Mouse (Mus musculus) embryo, embryonic 10 days (tissue): ENCODE measurements around the gene Cd200.
A peak's percentile ranks its signal among the peaks of the same experiment; 100 is the strongest.
"Not testable (repeated sequence)": the region's sequence is repeated elsewhere in the genome, so short reads cannot be mapped to it uniquely, and the experiment has no call there.

ENCODE experiments used
- DNase-seq: peaks from one replicate; pipeline ENCODE4 v3.0.0-alpha.2; 2015; ENCODE audit warnings: low spot score

Cd200 gene

DNA sequence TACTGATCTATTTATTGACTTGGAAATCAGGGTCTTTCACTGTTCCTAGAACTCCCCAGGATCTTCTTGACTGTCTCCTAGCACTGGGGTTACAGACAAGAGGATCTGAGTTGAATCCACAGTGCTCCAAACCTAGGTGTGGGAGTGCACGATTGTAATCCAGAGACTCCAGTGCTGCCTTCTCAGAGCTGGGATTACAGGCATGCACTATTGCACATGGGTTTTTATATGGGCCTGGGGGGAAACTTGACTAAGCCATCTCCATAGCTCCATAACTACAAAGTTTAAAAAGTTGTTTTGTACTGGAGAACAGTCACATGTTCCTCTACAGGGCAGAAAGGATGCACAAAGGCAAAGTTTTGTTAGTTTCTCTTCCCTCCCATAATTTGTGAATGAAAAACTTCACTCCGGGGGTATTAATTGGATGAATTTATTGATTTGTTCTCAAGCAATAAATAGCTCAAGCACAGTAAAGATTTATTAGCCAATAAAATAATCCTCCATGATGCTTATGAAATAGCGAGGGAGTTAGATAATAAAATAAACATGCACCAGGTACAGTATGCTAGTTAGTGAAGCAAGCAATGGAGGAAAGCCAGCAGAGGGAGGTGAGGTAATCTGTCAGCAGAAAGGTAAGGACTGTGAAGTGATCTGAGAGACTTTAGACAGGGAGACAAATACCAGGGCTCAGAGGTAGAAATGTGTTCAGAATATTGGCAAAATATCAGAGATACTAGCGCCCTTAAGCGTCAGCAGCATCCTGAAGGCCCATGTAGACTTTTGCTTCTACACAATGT lies 30.5 kb downstream of the Cd200 start:
- no peak for DNase-seq

DNA sequence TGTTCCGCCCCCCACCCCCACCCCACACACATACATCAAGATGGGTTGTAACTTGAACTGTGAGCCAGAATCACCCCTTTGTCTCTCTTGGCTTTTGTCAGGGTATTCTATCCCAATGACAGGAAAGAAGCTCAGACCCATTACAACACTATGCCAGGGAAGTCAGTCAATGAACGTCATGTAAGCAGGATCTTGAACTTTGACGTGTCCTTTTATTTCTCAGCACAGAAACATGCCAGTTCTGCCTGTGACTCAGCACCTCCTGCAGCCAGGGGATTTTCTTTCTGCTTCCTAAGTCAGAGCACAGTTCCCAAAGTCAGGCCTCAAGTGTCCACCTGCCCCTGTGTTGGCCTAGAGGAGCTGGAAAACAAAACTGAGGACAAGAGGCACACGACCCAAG lies 31.5 kb downstream of the Cd200 start:
- DNase-seq, result no peak

DNA sequence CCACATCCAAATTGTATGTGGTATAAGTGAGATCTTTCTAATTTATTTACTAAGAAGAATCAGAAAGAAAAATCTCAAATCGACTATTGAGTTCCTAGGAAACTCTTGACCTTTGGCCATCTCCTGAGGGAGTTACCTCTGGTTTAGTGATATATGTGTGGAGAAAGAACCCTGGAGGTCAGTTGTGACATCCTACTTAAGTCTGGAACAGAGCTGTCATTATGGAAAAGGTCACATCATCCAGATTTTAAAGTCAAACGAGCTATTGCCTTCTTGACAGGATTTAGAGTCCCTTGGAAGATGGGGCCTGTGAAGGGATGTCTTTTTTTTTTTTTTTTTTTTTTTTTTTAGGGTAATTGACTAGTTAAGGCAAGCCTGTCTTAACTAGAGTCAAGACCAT lies 32.0 kb downstream of the Cd200 start:
- no peak for DNase-seq

DNA sequence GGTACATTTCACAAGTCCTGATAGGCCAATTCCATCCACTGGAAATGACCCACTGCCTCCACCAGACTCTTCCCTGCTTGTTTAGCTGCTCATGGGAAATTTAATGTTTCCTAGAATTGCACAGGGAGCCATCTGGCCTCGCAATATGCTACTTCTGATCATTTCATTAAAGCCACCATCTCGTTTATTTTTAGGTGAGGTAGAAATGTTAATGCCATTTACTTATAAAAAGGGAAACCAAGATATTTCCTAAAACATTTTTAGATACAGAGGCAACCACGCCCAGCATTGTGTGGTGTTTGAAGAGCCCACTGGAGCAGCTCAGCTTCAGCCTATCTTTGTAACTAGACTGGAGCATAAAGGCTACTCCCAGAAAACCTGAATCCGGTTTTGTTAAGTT lies 32.6 kb downstream of the Cd200 start:
- no peak for DNase-seq

DNA sequence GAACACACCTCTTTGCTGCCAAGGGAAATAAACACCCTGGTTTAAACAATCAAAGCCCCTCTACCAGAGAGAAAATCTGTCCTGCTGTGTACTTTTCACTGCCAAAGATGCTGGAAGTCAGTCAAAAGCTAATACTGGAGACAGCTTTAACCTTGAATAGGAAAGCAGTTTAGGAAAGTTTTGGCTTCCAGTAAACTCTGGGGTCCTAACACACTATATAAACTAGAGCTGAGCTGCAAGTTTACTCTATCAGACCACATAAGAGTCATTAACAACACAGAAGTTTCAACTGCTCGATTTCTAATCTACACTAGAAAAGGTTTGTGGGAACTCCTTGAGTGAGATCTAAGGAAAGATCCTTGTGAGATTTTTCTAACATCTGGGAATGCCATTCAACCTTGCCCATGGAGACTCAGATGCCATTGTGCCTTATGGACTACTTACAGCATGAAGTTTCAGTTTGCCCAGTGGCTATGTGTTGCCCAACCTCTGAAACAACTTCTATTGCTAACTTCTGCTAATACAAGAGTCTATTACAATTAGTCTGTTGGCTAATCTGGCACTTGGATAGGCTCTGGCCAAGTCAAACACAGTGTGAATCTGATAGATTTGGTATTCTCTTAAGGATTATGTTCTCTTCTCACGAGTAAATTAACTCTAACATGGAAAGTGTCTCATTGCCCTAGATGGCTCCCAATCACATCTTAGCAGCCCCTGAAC lies 33.2 kb downstream of the Cd200 start:
- no peak for DNase-seq

DNA sequence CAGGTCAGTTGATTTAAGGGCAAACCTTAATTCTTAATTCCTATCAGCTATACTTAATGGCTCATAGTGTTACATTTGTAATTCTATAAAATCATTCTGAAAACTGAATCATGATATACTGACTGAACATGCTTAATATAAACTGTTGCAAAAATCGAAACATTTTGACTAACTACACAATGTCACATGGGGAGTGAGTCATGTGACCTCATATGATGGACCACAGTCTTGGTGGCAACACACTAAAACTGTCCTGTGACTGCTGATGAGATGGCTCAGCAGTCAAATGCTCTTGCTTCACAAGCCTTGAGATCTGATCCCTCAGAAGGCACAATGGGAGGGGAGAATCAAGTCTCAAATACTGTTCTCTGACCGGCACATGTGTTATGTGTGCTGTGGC lies 34.8 kb downstream of the Cd200 start:
- DNase-seq, result no peak

DNA sequence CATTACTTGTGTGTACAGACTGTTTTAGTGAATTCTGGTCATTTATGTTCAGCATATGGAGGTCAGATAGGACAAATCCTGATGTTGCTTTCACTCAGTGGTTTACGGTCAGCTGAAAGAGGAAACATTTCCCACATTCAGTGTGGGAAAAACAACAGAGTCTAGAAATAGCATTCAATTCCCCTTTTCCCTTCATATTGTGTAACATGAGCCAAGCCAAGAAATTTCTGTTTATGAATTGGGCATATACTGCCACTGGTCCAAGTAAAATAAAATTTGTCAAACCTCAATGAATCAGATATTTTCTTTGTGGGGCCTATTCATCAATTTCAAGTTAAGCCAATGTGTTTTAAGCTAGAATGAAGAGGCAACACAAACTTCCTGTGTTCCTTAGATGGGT lies 37.8 kb downstream of the Cd200 start:
- no peak for DNase-seq

DNA sequence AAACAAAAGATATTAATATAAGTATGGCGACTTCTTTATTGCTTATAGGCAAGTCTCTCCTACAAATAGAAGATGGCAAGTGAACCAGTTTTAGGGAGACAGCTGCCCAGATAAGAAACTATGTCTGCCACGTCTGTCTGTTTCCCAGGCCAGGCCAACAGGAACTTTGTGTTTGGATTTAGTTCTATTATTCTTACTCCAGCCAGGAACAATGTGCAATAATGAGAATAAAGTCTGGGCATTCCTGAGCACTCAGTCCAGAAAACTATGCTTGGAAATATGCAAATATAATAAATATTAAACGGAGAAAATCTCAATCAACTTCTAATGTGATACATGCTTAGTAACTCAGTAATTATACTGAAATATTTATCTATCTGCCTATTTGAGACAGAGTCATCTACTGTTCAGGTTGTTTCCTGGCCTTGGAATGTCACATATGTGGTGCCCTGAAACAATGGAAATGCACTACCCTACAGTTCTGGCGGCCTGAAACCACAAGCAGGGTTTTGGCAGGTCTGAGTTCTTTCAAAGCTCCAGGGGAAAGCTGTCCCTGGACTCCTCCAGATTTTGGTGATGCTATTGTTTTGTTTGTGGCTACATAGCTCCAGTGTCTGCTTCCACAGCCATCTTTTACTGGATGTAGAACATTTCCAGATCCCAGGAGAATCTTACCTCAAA lies 39.4 kb downstream of the Cd200 start:
- no peak for DNase-seq

DNA sequence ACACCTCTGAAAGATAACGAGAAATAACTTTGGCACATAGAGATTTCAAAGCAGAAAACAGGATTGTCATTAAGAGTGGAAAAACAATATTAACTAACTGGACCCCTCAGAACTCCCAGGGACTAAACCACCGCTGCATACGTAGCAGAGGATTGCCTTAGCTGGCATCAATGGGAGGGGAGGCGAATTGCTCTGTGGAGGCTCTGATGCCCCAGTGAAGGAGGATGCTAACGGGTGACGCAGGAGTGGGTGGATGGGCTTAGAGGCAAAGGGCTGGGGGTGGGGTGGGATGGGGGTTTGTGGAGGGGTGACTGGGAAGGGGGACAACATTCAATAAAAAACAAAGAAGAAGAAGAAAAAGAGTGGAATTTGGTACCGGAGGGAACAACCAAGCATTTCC lies 42.7 kb downstream of the Cd200 start:
- DNase-seq, result no peak

DNA sequence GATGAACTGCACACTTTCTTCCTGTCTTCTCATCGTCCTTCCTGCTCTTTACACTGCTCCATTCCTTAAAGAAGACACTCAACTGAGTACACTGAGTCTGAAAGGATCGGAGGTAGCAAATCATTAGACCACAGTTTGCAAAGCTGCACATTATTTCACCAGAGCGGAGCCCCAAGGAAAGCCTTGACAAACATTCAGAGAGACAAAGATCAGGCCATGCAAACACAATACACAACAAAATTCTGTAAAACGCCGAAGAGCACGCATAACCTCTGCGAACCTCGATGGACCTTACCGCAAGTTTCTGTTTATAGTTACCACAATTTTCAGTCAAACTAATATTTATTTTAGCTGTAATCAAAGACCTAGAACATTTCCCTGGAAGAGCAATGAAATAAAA lies 43.5 kb downstream of the Cd200 start:
- DNase-seq, result no peak

DNA sequence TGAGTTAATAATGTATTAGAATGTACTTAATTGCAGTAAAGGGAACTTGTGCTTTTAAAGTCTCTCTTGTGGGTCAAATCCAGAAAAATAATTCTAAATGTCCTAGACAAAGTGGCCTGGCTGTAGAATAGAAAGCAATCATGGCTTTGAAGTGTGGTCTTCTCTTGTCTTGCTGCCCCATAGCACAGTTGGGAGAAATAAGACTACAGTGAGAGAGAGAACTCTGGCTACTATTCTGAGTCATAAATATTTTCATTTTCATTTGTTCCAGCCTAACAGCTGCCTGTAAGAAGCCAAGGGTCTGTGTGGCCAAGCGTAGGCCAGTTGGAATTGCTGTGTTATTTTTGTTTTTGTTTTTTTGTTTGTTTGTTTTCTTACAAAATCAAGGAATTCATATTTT lies 44.2 kb downstream of the Cd200 start:
- no peak for DNase-seq

DNA sequence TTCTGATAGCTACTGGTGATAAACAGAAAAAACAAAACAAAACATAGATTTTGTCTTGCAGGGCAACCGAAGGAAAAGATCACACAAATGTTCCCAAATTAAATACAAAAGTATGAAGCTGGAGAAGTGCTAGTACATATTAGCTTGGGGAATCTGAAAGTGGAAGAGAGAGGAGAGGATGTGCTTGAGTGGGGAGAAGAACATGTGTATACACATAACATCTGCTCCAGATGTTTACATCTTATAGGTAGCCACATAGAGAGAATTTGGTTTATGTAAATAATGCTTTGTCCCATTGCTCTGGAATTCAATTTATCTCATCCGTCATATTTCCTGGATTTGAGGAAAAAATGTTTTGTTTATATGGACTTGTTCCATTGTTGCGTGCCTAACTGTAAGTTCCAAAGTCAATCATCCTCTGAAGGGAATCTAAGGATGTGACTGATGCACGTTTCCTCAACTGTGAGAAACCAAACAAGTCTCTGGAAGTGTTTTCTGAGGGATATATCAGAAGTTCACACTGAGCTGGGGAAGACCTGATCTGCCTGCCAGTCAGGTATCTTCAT lies 45.3 kb downstream of the Cd200 start:
- DNase-seq, result no peak

DNA sequence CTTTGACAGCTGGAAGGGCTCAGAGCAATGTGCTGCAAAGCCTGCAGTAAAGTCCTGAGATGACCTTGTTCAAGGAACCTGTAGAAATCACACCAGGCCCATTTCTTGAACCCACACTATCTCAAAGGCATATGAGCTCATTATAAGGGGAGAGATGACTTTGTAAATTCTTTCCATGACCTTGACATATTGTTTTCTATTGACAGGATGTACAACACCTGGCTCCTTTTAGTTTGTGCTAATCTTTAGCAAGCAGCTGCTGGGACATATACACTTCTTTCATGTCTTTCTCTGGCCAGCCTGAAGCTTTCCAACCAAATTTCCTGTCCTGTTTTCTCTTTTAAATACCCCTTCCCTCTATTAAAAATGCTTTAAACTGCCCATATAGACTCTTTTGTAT lies 47.4 kb downstream of the Cd200 start:
- DNase-seq, result no peak

DNA sequence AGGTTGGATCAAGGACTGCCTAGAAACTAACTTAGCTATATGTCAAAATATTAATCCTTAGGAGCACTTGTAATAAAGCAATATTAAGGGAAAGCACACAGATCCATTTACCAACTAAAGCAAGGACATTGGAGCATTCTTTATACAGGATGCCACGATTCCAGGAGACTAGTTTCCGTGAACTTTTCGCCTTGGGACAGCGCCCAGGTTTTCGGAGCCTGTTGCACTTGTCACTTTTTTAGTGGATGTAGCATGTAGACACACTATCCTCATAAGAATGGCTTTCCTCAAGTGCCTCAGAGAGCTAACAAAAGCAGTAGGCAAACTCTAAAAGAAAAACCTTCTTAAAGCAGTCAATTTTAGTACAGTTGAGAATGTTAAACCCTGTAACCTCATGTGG lies 50.4 kb downstream of the Cd200 start:
- DNase-seq, result not testable (repeated sequence)

DNA sequence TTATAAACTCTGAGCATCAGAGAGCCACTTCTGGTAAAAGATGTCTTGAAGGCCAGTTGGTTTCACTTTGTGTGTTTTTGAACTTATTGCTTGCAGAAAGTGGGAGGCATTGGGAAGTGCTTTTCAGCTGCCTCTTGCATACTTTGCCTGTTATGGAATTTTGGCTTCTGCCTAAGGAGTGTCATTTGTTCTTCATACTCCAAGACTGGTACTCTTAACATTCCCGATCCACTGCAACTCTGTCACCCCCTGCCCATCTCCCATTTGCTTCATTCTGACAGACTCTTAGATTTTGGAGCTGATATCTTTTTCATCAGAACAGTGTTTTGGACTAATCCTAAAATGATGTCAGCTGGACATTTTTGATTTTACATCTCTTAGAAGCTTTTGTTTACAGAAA lies 51.7 kb downstream of the Cd200 start:
- DNase-seq, result no peak

DNA sequence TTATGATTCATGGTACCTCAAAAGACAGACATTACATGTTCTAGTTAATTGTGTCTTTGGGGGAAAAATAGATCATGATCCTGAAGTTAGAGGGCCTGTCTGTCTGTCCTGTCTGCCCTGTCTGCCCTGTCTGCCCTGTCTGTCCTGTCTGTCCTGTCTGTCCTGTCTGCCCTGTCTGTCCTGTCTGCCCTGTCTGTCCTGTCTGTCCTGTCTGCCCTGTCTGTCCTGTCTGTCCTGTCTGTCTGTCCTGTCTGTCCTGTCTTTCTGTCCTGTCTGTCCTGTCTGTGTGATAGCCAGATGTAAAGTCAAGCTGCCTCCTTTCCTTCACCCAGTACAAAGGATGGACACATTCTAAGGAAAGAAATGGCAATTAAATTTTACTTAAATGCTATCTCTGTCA lies 56.0 kb downstream of the Cd200 start:
- peak; percentile 26 for DNase-seq

DNA sequence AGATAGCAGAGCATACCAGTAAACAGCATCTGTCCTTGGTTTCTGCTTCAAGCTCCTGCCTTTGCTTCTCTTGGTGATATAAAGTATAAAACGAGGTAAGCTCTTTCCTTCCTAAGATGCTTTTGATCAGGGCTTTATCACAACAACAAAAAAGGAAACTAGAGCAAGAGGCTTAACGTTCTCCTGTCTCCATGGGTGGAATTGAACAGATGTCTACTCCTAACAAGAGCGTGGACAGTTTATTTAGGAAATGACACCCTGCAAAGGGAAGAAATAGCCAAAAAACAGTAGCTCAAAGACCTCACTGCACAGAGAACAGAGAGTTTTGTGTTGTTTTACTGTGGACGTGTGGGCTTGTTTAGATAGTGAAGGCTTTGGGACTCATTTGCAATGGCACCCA lies 58.1 kb downstream of the Cd200 start:
- no peak for DNase-seq

DNA sequence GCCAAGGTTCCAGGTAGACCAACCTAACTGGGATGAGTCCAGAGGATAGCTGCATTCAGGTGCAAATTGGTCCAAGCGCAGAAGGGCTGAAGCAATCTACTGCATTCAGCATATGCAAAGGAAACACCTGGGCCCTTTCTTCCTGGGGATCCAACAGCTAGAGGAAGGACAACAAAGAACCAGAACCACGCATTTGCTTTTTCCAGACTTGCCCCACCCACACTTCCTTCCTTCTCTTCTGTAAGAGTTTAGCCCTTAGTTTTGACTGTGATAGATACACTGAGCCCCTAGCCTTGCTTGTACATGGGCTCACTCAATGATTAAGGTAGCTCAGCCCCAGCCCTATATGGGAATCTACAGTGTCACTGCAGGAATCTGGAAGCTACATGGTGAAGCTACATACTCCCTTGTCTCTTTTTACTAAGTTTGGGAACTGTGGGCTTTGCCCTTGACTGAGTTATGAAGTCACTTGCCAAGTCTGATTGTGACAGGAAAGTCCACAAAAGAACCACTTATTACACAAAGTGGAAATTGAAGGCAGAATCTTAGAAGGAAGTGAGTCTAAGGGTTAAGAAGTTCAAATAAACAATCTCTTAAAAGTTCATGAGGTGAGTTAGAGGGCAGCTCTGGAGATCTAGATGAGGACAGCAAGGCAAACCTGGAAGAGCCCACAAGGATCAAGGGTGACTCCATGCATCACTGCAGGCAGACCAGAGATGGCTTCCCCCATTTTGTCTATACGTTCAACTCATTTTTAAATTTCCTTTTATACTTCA lies 59.1 kb downstream of the Cd200 start:
- DNase-seq, result no peak

DNA sequence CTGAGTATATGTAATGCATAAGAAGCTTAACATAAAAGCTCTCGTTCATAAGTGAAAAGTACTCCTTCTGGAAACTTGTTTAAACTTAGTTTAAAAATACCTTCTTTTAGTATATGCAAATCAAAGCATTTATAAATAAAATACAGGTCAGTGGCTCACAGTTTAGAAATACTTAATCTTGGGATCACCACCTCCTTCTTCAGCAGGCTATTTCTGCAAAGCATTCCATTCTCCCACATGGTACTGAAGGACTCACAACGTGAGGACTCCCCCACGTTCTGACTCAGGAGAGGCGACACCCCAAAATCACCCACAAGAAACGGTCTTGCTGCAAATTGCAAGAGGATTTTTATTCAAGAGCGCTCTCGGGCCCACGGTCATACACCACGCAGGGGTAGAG lies 60.6 kb downstream of the Cd200 start:
- DNase-seq, result not testable (repeated sequence)

DNA sequence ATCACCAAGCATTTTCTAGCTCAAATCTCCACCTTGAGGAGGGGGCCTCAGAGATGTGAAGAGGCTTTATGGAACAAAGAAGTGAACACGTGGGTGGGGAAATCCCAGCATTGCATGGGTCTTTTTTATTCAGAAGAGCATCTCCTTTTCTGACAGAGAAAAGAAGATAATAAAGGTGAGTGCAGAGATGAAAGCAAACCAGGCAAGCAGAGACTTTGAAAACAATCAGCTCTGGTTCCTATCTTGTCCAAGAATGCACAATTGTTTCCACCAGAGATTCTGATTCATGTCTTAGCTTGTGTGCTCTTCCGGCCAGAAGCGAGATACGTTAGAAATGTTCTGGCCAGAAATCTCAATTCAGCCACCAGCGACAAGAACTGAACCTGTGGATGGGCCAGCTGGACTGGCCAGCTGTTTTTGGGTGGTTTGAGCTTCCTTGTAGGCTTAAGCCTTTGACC lies 61.9 kb downstream of the Cd200 start:
- DNase-seq, result no peak

DNA sequence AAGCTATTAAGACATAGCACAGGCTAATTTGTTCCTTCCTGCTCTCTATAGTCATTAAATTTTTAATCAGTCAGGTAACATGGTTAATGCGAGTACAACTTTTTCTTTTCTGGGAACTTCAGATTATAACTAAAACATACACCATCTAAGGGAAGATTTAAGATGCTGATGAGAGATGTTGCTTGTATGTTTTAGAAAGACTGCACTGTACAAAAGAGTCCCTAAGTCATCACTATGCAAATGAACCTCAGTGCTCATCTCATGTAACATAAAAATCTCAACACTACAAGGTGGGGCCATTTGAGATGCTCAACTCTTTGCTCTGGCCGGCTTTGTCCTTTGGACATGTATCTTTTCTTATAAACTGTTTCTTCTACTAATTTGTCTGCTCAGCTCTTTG lies 62.5 kb downstream of the Cd200 start:
- no peak for DNase-seq

DNA sequence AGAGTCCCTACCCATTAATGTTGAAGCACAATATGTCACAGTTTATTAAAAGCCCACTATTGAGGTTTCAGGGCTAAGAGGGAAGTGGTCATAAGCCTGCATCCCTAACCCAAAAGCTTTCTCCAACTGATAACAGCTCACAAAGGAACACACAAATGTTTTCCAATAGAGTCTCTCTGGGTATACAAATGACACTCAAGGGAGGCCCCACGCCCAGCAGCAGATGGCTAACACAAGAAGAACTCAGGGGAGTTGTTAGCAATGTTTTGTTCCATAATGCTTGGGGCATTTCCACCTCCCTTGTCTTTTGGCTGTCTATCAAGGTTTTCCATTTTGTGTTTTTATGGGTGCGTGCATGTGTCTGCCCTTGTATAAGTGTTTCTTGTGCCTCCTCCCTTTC lies 64.0 kb downstream of the Cd200 start:
- no peak for DNase-seq
